Comparison of ENCODE assay signal across 23 mouse cellular contexts in genomic region chr3:78411395-78411794, GRCm38 (mm10).
DNase-seq lines count a peak whose midpoint lies in the region; ATAC-seq and TF ChIP-seq lines count a peak whose summit lies in the region.
"Had no signal": no experiment of that assay in that cellular context is flagged by ENCODE, and none has a peak within 500 bp of the region (broad histone marks: within the 10 kb centered on the region; RNA-seq: fewer than 3 reads in every experiment).

No protein-coding gene starts in this region.

- H3K4me3 ChIP-seq in liver, adult 2 months (ENCODE audit: insufficient read depth, low read depth, low read length), result no peak overlapping the region
- no peak overlapping the region for H3K4me3 ChIP-seq in midbrain, embryonic 11.5 days (ENCODE audit: low read depth, low read length)
- H3K4me3 ChIP-seq in midbrain, embryonic 10.5 days, result no peak overlapping the region
- H3K4me3 ChIP-seq: embryonic facial prominence, embryonic 10.5 days; embryonic facial prominence, embryonic 12.5 days; forebrain, embryonic 13.5 days; forebrain, embryonic 15.5 days had no signal

- DNase-seq in heart, adult 11 months, result peak; percentile 83
- no peak for DNase-seq in heart, postnatal 10 days
- DNase-seq in liver, adult 2 months (ENCODE audit: extremely low read depth, low read depth, low spot score), result peak; percentile 28
- DNase-seq in liver, result no peak
- no peak for DNase-seq in midbrain, embryonic 11.5 days (ENCODE audit: low spot score, missing footprints)
- no peak for DNase-seq in midbrain, embryonic 10.5 days (ENCODE audit: low spot score)
- DNase-seq: adrenal gland, adult 8-10 months; adrenal gland, postnatal 14 days; B cell, adult 2 months; cerebellum, adult 11-12 months; cerebellum, adult 2 months; cerebellum, adult 9-10 months; cerebellum, postnatal 10 days; cerebellum, postnatal 25 days had no signal

- no peaks in the 10 kb centered on the region for H3K27me3 ChIP-seq in liver, adult 2 months (ENCODE audit: control insufficient read depth, insufficient read depth, low read length)
- no peaks in the 10 kb centered on the region for H3K27me3 ChIP-seq in midbrain, embryonic 11.5 days (ENCODE audit: control insufficient read depth, insufficient read depth, low read length)
- no peaks in the 10 kb centered on the region for H3K27me3 ChIP-seq in midbrain, embryonic 10.5 days (ENCODE audit: low read depth, poor library complexity, severe bottlenecking)
- H3K27me3 ChIP-seq: CH12.LX; embryonic facial prominence, embryonic 12.5 days; forebrain, embryonic 13.5 days; forebrain, embryonic 15.5 days had no signal

- no peaks in the 10 kb centered on the region for H3K4me1 ChIP-seq in liver, adult 2 months (ENCODE audit: control insufficient read depth, insufficient read depth, low read length)
- no peaks in the 10 kb centered on the region for H3K4me1 ChIP-seq in midbrain, embryonic 11.5 days (ENCODE audit: control insufficient read depth, insufficient read depth, low read length)
- peaks cover 18% of the 10 kb centered on the region for H3K4me1 ChIP-seq in midbrain, embryonic 10.5 days
- H3K4me1 ChIP-seq: embryonic facial prominence, embryonic 12.5 days; forebrain, embryonic 13.5 days; forebrain, embryonic 15.5 days had no signal

- H3K79me2 ChIP-seq in liver, adult 2 months (ENCODE audit: control insufficient read depth, insufficient read depth, low read length), result no peaks in the 10 kb centered on the region

- H3K36me3 ChIP-seq in liver, adult 2 months (ENCODE audit: control insufficient read depth, insufficient read depth, low read length), result no peaks in the 10 kb centered on the region
- no peaks in the 10 kb centered on the region for H3K36me3 ChIP-seq in midbrain, embryonic 11.5 days (ENCODE audit: control insufficient read depth, insufficient read depth, low read length)
- H3K36me3 ChIP-seq in midbrain, embryonic 10.5 days, result no peaks in the 10 kb centered on the region
- H3K36me3 ChIP-seq: embryonic facial prominence, embryonic 10.5 days; embryonic facial prominence, embryonic 12.5 days; forebrain, embryonic 15.5 days; G1E had no signal

- H3K9me3 ChIP-seq in midbrain, embryonic 11.5 days (ENCODE audit: control insufficient read depth, low read length), result no peaks in the 10 kb centered on the region
- H3K9me3 ChIP-seq in midbrain, embryonic 10.5 days (replicated peaks), result no peaks in the 10 kb centered on the region
- H3K9me3 ChIP-seq: embryonic facial prominence, embryonic 10.5 days; embryonic facial prominence, embryonic 12.5 days; forebrain, embryonic 13.5 days; forebrain, embryonic 15.5 days; G1E had no signal

- H3K9ac ChIP-seq in liver, adult 2 months (ENCODE audit: low read depth, low read length), result no peak overlapping the region
- no peak overlapping the region for H3K9ac ChIP-seq in midbrain, embryonic 11.5 days (ENCODE audit: low read length)
- H3K9ac ChIP-seq: embryonic facial prominence, embryonic 12.5 days; forebrain, embryonic 13.5 days; forebrain, embryonic 15.5 days had no signal

- 36% methylated on average over 4 of the region's 4 CpGs for WGBS in liver, adult 2 months
- WGBS in midbrain, embryonic 11.5 days, result 75% methylated on average over 4 of the region's 4 CpGs
- 82% methylated on average over 4 of the region's 4 CpGs for WGBS in midbrain, embryonic 10.5 days

- no peak overlapping the region for H3K4me2 ChIP-seq in midbrain, embryonic 11.5 days
- H3K4me2 ChIP-seq: embryonic facial prominence, embryonic 12.5 days; forebrain, embryonic 13.5 days; forebrain, embryonic 15.5 days had no signal

- intact Hi-C loops in heart, postnatal 10 days (cut with DNase I), result no loop called here

- no peak for TF ChIP-seq CTCF in liver, adult 2 months (IDR thresholded peaks at IDR 0.05; ENCODE audit: low read depth, low read length)

- TF ChIP-seq POLR2A in liver, adult 2 months (IDR thresholded peaks at IDR 0.05; ENCODE audit: extremely low read depth, insufficient read depth, low read length), result no peak

- peak; percentile 70 for ATAC-seq in midbrain, embryonic 11.5 days (ENCODE audit: low FRiP score)
- ATAC-seq: activated CD4-positive, CD25-positive, alpha-beta regulatory T cell, adult 4 months; CD4-positive, CD25-positive, alpha-beta regulatory T cell, adult 4 months; forebrain, embryonic 13.5 days; forebrain, embryonic 15.5 days; Patski had no signal

- H3K27ac ChIP-seq in liver, adult 2 months (replicated peaks; ENCODE audit: insufficient read depth, low read depth, low read length), result no peak overlapping the region
- no peak overlapping the region for H3K27ac ChIP-seq in midbrain, embryonic 11.5 days (ENCODE audit: low read depth, low read length)
- H3K27ac ChIP-seq in midbrain, embryonic 10.5 days (replicated peaks), result no peak overlapping the region
- H3K27ac ChIP-seq: embryonic facial prominence, embryonic 10.5 days; embryonic facial prominence, embryonic 12.5 days; forebrain, embryonic 13.5 days; forebrain, embryonic 15.5 days had no signal

Comparison
In these comparisons a context has a peak if more than half of its experiments do, and no peak if none do; other contexts are left out.
1. DNase-seq: peak in heart, adult 11 months (single experiment) and liver, adult 2 months (single experiment); none in heart, postnatal 10 days (0 of 2), liver (single experiment), midbrain, embryonic 11.5 days (single experiment) and midbrain, embryonic 10.5 days (single experiment).